Mouse (Mus musculus) urinary bladder, postnatal 14 days (tissue): ENCODE measurements around the gene Mettl13.

Experiments
- DNase-seq: peaks from one replicate; pipeline ENCODE4 v3.0.0; 2021; ENCODE audit warnings: low spot score

Mettl13 gene

DNA sequence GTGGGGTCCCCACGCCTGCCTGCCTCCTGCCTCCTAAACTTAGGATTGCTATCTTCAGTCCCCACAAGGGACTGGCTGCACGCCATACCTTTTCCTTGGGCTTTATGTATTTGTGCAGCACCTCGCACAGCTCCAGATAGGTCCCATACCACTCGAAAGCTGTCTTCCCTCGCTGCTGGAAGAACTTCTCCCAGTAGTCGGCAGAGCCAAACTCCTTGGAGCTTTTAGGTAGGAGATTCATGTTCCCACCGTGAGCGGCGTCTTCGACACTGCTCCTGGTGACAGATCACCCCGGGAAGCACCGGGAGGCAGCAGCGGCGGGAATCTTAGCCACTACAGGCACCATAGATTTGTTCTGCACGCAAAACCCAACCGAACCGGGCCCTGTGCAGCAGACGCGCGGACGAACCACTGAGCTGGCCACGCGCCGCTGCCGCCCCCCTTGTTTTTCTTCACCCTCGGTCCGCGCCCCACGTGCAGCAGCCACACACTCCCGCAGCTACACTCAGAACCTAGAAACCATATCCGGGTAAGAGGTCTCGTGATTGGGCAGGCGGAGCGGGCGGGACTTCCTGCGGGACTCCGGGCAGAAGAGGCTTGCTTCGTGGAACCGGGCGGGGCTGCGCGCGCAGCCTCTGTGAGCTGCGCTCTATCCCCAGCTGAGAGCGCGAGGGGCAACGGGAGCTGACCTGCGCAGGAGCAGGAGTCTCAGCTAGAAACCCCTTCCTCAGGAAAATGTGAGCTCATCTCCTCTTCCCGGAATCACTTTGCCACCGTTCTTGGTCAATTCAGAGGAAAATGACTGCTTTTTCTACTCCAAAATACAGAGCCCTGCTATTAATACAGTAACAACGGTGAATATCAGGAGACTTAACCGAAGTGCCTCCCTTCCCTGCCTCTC, at the start of gene Mettl13:
Gene Mettl13 (minus strand): TSS at position 536 of the 901 bp plus-strand sequence.
- peak; percentile 90 for DNase-seq

DNA sequence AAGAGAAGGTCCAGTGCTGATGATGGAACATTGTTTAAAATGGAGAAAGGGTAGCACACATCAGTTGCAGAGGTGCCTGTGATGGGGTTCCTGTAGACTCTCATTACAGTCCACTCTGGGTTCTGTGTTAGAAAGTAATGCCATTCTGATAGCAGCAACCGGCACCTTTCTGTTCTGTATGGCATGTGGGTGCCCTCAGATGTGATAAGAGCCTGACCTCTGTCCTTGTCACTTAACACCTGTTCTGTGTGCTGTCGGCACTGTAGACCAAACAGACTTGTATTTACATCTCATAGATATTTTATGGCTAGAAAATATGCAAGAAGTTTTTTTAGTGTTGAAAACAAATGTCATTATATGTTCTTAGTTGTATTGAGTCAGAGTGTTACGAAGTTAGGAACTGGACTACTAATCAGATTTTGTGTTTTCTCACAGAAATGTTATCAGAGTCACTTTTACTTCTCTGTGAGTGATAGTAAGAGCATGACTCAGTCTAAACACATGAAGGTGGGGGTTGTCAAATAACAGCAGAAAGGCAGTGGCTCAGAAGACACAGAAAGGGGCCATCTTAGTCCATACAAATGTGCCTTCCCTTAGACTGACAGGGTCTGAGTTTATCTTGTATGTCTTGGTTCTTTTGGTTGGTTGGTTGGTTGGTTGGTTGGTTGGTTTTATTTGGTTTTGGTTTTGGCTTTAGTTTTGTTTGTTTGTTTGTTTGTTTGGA, 49.2 kb upstream of the Mettl13 start:
- DNase-seq, result no peak

DNA sequence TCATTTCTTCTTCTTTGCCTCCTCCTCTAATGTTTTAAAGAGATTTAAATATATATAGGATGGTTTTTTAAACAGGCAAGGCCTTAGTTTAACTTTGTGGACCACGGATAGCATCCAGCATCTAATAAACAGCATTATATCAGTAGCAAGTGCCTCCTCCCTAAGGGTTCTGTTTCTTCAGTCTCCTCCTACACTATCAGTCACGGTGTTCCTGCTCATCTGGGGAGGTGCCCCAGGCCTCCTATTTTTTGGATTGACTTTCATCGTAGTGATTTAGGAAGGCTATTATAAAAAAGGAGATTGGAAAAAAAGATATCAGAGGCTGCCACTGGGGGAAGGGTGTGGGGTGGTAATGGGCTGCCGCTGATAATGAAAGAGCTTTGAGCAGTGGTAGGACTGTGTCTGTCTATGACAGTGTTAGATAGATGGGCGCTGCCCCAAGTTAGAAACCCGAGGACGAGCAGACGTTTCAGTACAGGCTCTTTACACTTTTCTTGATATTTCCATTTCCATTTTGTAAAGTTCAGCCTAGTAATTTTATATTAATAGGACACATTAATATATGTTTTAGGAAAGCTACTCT, 42.2 kb upstream of the Mettl13 start:
- no peak for DNase-seq

DNA sequence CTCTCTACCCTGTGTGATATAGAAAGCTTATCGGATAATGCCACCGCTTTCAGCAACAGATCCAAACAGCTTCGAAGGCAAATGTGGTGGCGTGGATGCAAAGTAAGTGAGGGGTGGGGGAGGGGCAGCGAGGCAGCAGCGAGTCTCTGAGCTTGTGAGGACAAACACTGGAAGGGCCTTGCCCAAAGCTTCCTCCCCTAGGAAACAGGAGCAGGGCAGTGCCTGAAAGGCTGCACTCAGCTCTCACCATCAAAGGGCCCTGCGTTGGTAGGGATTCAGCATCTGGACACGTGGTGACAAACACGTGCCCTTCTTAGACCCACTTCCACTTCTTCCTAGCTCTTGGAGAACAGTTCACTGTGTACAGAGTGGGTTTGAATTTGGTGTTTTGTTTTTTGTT, 41.1 kb upstream of the Mettl13 start:
- no peak for DNase-seq

DNA sequence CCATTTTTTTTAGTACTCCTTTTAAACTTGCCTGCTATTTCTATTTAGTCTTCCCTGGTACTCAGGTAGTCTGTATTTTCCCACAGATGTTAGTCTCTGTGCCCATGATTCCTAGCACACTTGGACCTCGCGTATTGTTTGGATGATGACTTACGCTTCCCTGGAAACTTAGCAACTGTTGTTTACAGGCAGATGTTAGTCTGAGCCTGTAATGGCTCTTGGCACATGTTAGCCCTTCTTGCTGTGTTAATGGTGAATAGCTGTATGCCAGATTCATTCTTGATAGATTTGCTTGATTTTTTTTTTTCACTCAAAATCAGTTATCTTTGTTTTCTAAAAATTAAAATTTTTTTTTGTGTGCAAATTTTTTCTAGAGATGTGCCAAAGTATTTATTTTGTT, 40.3 kb upstream of the Mettl13 start:
- no peak for DNase-seq

DNA sequence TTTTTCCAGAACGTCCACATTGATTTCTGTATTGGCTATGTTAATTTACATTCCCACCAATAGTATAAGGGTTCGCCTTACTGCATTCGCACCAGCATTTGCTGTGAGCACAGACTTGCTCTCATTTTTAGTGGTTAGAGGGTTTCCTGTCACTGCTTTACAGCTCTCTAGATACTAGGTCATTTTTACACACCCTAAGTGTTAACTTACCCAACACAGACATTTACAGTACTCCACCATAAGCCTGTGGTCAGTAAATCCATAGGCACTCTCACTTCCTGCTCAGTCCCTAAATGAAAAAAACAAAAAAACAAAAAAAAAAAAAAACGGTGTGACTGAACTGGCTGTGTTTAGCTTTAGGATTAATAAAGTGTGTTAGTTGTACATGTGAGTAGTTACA, 37.9 kb upstream of the Mettl13 start:
- no peak for DNase-seq

DNA sequence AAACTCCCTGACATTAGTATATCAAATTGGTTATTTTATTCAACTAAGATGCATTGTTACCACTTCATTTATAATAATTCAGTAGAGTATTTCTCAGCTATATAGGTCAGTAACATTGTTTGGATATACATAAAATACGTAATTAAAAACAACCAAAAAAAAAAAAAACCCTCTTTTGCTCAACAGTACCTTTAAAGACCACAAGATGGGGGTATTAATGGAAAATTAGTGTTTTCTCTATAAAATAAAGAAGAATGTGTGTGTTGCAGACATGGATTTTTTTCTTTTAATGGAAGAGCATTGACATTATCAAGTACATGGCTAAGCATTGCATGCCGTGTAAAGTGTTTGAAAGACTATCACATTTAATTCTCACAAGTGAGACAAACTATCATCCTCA, 34.5 kb upstream of the Mettl13 start:
- no peak for DNase-seq

DNA sequence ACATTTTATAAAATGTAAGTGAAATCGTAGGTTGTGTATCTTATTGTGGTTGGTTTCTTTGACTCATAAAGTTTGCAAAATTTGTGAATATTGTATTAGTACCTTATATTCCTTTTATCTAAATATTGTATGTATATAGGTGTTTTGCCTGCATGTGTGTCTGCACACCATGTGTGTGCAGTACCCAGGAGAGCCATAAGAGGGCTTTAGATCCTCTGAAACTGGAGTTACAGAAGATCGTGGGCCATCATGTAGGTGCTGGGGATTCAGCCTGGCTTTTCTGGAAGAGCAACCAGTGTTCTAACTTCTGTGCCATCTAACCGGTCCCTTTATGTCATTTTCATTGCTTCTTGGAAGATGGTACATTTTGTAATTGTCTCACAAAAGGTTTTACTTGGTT, 26.7 kb upstream of the Mettl13 start:
- no peak for DNase-seq

DNA sequence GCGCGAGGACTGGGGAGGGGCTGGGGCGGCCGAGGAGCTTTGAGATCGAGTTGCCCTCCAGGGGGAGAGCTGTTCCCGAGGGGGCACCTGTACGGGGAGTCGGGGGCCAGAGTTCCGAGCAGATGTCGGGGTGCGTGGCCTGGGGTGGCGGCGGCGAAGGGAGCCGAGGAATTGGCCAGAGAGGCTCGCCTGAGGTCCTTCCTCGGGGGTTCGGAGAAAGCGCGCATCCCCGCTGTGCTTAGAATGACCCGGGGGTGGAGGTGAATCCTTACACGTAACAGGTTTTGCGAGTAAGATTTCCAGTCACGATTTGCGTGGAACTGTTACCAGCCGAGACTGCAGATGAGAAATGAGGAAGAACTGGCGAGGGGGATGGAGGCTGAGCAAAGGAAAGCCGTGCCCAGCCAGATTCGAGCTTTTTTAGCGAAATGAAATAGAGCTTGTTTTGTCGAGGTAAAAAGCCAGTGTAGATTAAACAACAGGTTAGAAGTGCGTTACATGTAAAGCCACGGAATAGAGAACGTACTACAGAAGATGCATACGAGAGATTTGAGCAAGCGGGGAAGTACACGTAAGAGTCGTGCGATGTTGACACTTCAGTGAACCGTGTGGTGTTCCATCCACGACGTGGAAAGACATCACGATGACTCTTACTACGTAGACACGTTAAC, 22.7 kb upstream of the Mettl13 start:
- DNase-seq, result peak; percentile 41

DNA sequence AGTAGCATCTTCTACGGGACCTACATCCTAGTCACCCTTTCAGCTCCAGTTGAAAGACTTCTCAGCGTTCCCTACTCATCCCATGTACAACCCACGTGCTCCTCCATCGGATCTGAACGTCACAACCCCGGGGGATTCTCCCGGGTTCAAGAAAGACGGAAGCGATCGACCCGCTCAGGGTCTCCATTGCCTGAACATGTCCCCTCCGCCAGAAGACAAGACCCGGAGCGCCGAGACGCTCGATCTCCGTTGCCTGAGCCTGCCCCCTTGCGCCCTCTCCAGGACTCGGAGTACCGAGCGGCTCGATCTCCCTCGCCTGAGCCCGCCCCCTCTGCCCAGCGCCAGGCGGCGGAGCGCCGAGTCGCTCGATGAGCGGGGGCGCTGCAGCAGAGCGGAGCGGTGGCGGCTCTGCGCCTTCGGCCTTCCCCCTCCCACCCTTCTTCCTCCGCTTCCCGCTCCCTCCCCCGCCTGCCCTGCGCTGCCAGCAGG, 22.0 kb upstream of the Mettl13 start, which contains the start of gene Vamp4:
Gene Vamp4 (plus strand): TSS at position 256 of the 489 bp plus-strand sequence.
- DNase-seq, result peak; percentile 91

DNA sequence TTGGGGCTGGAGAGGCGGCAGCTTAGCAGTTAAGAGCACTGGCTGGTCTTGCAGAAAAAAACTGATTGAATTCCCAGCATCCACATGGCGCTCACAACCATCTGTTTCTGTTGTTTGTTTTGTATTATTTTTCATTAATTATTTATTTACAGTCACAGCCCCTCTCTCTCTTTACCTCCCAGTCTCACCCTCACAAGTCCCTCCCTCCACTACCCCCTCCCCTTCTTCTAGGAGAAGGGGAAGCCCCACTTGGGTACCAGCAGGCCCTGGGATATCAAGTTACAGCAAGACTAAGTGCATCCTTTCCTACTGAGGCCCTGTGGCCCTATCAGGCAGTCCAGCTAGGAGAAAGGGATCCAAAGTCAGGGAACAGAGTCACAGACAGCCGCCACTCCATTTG, 19.0 kb upstream of the Mettl13 start:
- DNase-seq, result no peak

DNA sequence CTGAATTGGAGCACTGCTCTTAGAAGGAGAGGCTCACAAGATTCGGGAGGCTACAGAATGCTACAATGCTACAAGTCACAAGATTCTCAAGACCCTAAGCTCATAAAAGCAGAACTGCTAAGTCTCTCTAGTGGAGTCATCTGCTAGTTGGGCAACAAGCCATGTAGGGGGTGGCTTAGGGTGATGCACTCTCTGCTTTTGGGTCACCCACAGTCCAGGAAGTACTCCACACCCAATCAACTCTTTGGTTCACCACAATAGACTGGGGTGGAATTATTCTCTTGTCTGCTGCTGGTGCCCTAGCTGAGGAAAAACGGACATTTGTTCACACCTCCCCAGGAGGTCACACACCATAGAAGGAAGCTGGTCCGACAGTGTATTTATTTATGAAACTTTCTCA, 16.6 kb upstream of the Mettl13 start:
- DNase-seq, result no peak

DNA sequence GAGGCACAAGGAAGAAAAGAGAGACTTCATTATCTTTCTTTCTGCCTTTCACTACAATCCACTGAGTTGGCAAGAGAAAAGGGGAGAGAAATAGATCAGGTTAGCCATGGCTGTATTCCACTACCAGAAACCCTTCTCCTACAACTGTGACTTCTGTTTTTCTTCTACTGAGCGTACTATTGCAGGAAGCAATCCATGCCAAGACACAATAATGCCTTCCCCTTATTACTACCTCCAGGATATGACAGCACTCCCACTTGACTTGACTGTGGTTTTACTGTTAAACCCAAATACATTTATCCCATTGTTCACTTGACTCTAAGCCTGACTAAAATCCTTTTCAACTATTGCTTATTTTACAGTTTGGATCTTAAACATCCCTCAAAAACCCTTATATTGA, 14.9 kb upstream of the Mettl13 start:
- no peak for DNase-seq

DNA sequence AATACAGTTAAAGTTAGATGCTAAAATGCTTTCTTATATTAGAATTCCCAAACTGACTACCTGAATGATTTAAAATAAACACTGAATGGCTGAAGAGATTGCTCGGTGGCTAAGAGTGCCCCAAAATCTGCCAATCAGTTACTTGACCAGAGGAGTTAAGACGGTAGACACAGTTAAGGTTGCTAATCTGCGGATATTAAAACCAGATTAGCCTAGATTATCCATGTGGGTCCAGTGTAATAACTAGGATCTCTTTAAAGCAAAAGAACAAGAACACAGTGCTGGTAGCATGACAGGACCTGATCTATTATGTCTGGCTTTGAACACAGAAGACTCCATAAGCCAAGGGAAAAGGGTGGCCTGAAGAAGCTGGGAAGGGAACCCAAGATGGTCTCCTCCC, 5.8 kb upstream of the Mettl13 start:
- DNase-seq, result no peak

DNA sequence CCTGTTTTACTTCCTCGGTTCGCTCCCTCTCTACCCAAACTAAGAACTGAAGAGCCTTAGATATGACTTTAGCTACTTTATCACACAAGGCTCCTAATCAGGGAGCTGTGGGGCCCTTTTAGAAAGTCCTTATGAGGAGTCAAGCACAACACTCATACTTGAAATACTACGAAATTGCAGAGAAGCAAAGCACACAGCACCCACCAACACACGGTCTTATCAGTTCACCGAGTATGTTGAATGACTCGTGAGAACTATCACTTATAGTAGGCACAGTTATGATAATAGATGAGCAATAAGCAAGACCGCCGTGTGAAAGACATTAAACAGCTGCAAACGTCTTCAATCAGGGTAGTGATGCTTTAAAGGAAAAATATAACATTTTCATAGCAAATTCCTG, 4.6 kb upstream of the Mettl13 start:
- no peak for DNase-seq

DNA sequence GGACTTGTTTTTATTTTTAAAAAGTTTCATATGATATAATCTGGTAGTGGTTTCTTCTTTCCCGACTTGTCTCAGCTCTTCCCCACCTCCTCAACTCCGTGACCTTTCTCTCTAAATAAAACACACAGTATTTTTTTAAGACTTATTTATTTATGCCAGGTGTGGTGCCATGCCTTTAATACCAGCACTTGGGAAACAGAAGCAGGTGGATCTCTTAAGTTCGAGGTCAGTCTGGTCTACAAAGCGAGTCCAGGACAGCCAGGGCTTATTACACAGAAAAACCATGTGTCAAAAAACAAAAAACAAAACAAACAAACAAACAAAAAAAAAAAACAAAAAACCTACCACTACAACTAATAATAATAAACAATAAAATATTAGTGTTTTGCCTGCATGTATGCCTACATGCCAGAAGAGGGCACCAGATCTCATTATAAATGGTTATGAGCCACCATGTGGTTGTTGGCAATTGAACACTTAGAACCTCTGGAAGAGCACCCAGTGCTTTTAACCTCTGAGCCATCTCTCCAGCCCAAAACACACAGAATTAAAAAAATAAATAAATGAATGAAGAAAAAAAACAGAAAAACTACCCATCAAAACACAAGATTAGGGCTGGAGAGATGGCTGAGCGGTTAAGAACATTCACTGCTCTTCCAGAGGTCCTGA, 1.4 kb upstream of the Mettl13 start:
- no peak for DNase-seq

DNA sequence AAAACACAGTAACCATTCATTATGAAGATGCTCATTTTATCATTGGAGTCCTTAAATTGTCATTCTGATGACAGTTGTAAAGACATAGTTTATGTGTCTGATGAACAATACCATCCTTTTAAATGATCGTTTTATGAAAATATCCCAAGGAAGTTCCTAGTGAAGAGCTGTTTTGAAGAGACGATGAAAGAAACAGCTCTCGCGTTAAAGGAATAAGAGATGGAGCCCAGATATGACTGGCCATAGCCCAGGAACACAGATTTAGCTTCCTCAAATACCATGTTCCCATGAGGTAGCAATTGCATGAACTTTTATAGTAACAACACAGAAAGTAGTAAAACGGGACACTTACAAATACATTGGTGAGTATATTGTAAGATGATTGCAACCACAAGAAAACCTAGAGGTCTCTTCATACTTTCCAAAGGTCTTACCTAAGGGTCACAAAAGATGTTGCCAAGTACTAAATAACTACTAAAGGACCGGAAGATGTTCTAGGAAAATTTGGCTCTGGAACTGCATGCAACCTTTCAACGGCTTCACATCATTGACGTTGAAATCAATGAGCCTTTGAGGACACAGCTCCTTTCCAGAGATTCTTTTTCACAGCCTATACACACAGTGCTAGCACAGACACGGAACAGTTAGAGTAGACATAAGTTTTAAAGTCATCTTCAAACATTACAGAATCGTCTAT, 714 bp upstream of the Mettl13 start:
- DNase-seq, result no peak

DNA sequence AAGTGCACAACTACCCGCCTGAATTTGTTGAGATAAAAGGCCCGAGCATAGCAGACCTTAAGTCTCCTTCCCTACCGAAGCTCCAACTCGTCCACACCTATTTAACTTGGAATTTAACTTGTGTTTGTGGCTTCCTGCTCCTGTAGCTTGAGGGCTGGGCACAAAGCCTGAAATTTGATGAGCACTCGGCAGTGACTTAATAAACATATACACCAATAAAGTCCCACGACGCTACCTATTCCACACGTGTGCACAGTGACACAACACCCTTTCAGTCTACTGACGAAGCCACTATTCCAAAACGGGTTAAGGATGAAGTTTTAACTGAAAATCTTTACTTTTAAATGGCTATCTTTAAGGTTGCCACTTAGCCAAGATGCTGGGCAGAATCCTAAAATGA, 744 bp downstream of the Mettl13 start:
- no peak for DNase-seq

DNA sequence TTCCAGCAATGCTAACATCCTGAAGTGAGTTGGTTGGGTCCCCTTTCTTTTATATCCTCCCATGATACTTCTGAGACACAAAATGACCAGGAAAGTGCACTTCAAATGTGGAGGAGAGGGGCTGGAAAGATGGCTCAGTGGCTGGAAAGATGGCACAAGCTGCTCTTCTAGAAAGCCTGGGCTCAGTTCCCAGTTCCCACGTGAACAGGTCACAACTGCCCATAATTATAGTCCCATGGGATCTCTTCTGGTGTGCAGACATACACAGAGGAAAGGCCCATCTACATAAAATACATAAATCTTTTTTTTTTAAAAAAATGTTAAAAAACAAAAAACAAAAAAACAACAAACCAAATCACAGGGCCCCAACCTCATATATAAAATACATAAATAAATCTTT, 5.1 kb downstream of the Mettl13 start:
- no peak for DNase-seq

DNA sequence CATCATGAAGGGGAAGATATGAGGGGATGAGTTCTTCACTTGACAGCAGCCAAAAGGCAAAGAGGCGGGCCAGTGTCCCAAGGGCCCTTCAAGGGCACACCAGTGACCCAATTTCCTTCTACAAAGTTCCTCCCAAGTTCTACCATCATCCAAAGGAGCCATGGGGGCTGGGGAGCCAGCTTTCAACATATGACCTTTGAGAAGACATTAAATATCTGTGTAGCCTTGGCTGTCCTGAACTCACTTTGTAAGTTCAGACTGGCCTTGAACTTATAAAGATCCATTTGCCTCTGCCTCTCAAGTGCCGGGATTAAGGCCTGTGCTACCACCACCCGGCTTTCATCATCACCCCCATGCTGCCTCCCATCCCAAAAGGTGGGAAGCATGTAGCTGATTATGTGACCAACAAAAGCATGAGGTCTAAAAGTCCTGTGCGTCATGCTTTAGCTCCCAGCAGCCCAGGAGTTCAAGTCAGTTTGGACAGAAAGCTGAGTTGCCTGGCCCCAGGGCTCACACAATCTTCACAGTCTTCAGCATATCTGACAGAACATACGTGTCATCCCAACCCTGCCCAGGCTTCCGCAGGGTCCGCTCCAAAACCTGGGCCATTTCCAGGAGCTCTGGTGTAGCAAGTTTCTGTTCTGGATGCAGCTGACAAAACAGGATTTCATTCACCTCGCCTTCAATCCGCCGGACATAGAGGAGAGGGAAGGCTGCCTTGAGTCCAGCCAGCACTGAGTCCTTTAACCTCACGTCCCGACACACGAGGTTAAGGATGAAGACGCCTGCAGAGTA, 14.4 kb downstream of the Mettl13 start:
- DNase-seq, result no peak
